Mouse (Mus musculus): Measurements from ENCODE around the gene Npl. TPM values are rescaled to one million over a fixed set of nuclear protein-coding genes. Genes with fewer than 3 reads are reported as not detected.

Npl gene
- polyA plus RNA-seq, 1 experiment = 6.3 TPM

- TF ChIP-seq POLR2A (IDR thresholded peaks at IDR 0.05; ENCODE audit: low read depth, low read length) = no peak
- no peak for TF ChIP-seq CTCF (IDR thresholded peaks at IDR 0.05; ENCODE audit: extremely low read depth, insufficient read length, insufficient replicate concordance, low read depth, low read length)
- Histone ChIP-seq H3K27me3 (ENCODE audit: control insufficient read depth, insufficient read depth, low read length) (no peaks in the 10 kb centered on the region), H3K27ac (ENCODE audit: insufficient read depth, low read depth, low read length) (no peak overlapping the region), H3K36me3 (ENCODE audit: control insufficient read depth, insufficient read depth, low read length) (peaks cover 47% of the 10 kb centered on the region), H3K4me1 (ENCODE audit: control insufficient read depth, insufficient read depth, insufficient read length, low read length) (0 out of 2 replicates have a peak, but pooled peaks cover under 1% of the 10 kb centered on the region), H3K4me3 (ENCODE audit: low read depth, low read length) (no peak overlapping the region)
- WGBS = 87% methylated on average over 1 of the region's 1 CpGs
Measured at GRCm38 (mm10) chr1:153481025-153481412, 68.8 kb downstream of the Npl start.

GRCm38 (mm10) chr1:153480386-153481024 is 69.3 kb downstream of the Npl start:
- Histone ChIP-seq H3K27ac (ENCODE audit: insufficient read depth, low read depth, low read length) (no peak overlapping the region), H3K4me1 (ENCODE audit: control insufficient read depth, insufficient read depth, insufficient read length, low read length) (no peaks in the 10 kb centered on the region), H3K36me3 (ENCODE audit: control insufficient read depth, insufficient read depth, low read length) (peaks cover 47% of the 10 kb centered on the region), H3K27me3 (ENCODE audit: control insufficient read depth, insufficient read depth, low read length) (no peaks in the 10 kb centered on the region), H3K4me3 (ENCODE audit: low read depth, low read length) (no peak overlapping the region)
- 19% methylated on average over 1 of the region's 1 CpGs for WGBS
- TF ChIP-seq CTCF (IDR thresholded peaks at IDR 0.05; ENCODE audit: extremely low read depth, insufficient read length, insufficient replicate concordance, low read depth, low read length) (peak; percentile 77; the same call in 1 of the 2 replicates), POLR2A (IDR thresholded peaks at IDR 0.05; ENCODE audit: low read depth, low read length) (no peak)

GRCm38 (mm10) chr1:153479296-153479695 is 70.5 kb downstream of the Npl start:
- Histone ChIP-seq H3K4me3 (ENCODE audit: low read depth, low read length) (no peak overlapping the region), H3K27me3 (ENCODE audit: control insufficient read depth, insufficient read depth, low read length) (no peaks in the 10 kb centered on the region)

GRCm38 (mm10) chr1:153461796-153462195 is 88.0 kb downstream of the Npl start:
- H3K36me3 ChIP-seq (ENCODE audit: control insufficient read depth, insufficient read depth, low read length) = peaks cover 62% of the 10 kb centered on the region
- no peak overlapping the region for H3K4me3 ChIP-seq (ENCODE audit: low read depth, low read length)
- TF ChIP-seq CTCF (IDR thresholded peaks at IDR 0.05; ENCODE audit: extremely low read depth, insufficient read length, insufficient replicate concordance, low read depth, low read length) = no peak
- TF ChIP-seq POLR2A (IDR thresholded peaks at IDR 0.05; ENCODE audit: low read depth, low read length) = no peak
- 27% methylated on average over 1 of the region's 1 CpGs for WGBS
- no peaks in the 10 kb centered on the region for H3K4me1 ChIP-seq (ENCODE audit: control insufficient read depth, insufficient read depth, insufficient read length, low read length)
- H3K27ac ChIP-seq (ENCODE audit: insufficient read depth, low read depth, low read length) = no peak overlapping the region
- H3K27me3 ChIP-seq (ENCODE audit: control insufficient read depth, insufficient read depth, low read length) = no peaks in the 10 kb centered on the region

More at GRCm38 (mm10) chr1:153479296-153479695, 70.5 kb downstream of the Npl start:
- Histone ChIP-seq H3K4me1 (ENCODE audit: control insufficient read depth, insufficient read depth, insufficient read length, low read length) (no peaks in the 10 kb centered on the region), H3K27ac (ENCODE audit: insufficient read depth, low read depth, low read length) (no peak overlapping the region), H3K36me3 (ENCODE audit: control insufficient read depth, insufficient read depth, low read length) (peaks cover 55% of the 10 kb centered on the region)
- TF ChIP-seq CTCF (IDR thresholded peaks at IDR 0.05; ENCODE audit: extremely low read depth, insufficient read length, insufficient replicate concordance, low read depth, low read length) = no peak
- TF ChIP-seq POLR2A (IDR thresholded peaks at IDR 0.05; ENCODE audit: low read depth, low read length) = no peak
- WGBS = 76% methylated on average over 1 of the region's 1 CpGs

- TF ChIP-seq CTCF (IDR thresholded peaks at IDR 0.05; ENCODE audit: extremely low read depth, insufficient read length, insufficient replicate concordance, low read depth, low read length) (no peak), POLR2A (IDR thresholded peaks at IDR 0.05; ENCODE audit: low read depth, low read length) (no peak)
- Histone ChIP-seq H3K27me3 (ENCODE audit: control insufficient read depth, insufficient read depth, low read length) (no peaks in the 10 kb centered on the region), H3K4me3 (ENCODE audit: low read depth, low read length) (no peak overlapping the region), H3K27ac (ENCODE audit: insufficient read depth, low read depth, low read length) (no peak overlapping the region), H3K4me1 (ENCODE audit: control insufficient read depth, insufficient read depth, insufficient read length, low read length) (no peaks in the 10 kb centered on the region), H3K36me3 (ENCODE audit: control insufficient read depth, insufficient read depth, low read length) (peaks cover 48% of the 10 kb centered on the region)
- 82% methylated on average over 5 of the region's 5 CpGs for WGBS
Measured at GRCm38 (mm10) chr1:153456137-153456536, 93.7 kb downstream of the Npl start.

GRCm38 (mm10) chr1:153453146-153453642 is 96.7 kb downstream of the Npl start:
- Histone ChIP-seq H3K4me1 (ENCODE audit: control insufficient read depth, insufficient read depth, insufficient read length, low read length) (no peaks in the 10 kb centered on the region), H3K36me3 (ENCODE audit: control insufficient read depth, insufficient read depth, low read length) (peaks cover 29% of the 10 kb centered on the region), H3K27ac (ENCODE audit: insufficient read depth, low read depth, low read length) (no peak overlapping the region), H3K4me3 (ENCODE audit: low read depth, low read length) (no peak overlapping the region), H3K27me3 (ENCODE audit: control insufficient read depth, insufficient read depth, low read length) (no peaks in the 10 kb centered on the region)
- TF ChIP-seq POLR2A (IDR thresholded peaks at IDR 0.05; ENCODE audit: low read depth, low read length) (no peak), CTCF (IDR thresholded peaks at IDR 0.05; ENCODE audit: extremely low read depth, insufficient read length, insufficient replicate concordance, low read depth, low read length) (no peak)
- 81% methylated on average over 3 of the region's 3 CpGs for WGBS

Other genes with a start within 250 kb of the Npl start
- gene Lamc1, start 217.3 kb downstream of the Npl start, polyA plus RNA-seq (2012; rRNA removed) = 15.2 and 22.8 TPM in 2 replicates
- not detected in 2 replicates for gene Shcbp1l, start 124.9 kb downstream of the Npl start, polyA plus RNA-seq (2012; rRNA removed)
- 1.5 and 3.3 TPM in 2 replicates for gene Dhx9, start 62.4 kb downstream of the Npl start, polyA plus RNA-seq (2012; rRNA removed)
- gene Rgs8, start 103.0 kb upstream of the Npl start, polyA plus RNA-seq (2012; rRNA removed) = 0.08 TPM in 1 of 2 replicates, not detected in the other
- gene Rgs16, start 190.3 kb upstream of the Npl start, polyA plus RNA-seq (2012; rRNA removed) = 0.18 and 0.34 TPM in 2 replicates
- gene Rnasel, start 199.4 kb upstream of the Npl start, polyA plus RNA-seq (2012; rRNA removed) = 5.9 and 10.9 TPM in 2 replicates

Measured in small intestine, adult 2 months (tissue).